Mouse (Mus musculus): Measurements from ENCODE around the gene Pced1a.

The Pced1a gene

GRCm38 (mm10) chr2:130436769-130437168 lies 12.3 kb upstream of the Pced1a start:
- no peak for DNase-seq (ENCODE audit: low spot score in 2 of 2)

- DNase-seq (ENCODE audit: low spot score in 2 of 2) = no peak
These were observed 8.7 kb upstream of the Pced1a start for GRCm38 (mm10) chr2:130433152-130433551.

- no peak for DNase-seq (ENCODE audit: low spot score in 2 of 2)
These were observed 7.7 kb upstream of the Pced1a start for GRCm38 (mm10) chr2:130432157-130432556.

GRCm38 (mm10) chr2:130430484-130430883 lies 6.0 kb upstream of the Pced1a start:
- DNase-seq (ENCODE audit: low spot score in 2 of 2) = no peak

GRCm38 (mm10) chr2:130429851-130430250 lies 5.3 kb upstream of the Pced1a start:
- no peak for DNase-seq (ENCODE audit: low spot score in 2 of 2)

GRCm38 (mm10) chr2:130425112-130425511 lies 611 bp upstream of the Pced1a start:
- no peak for DNase-seq (ENCODE audit: low spot score in 2 of 2)

- DNase-seq (ENCODE audit: low spot score in 2 of 2) = peak; percentile 53 to 92
These were observed 940 bp downstream of the Pced1a start for GRCm38 (mm10) chr2:130423397-130424125.

- DNase-seq (ENCODE audit: low spot score in 2 of 2) = no peak
These were observed 2.5 kb downstream of the Pced1a start for GRCm38 (mm10) chr2:130421781-130422620.

GRCm38 (mm10) chr2:130414094-130414856 lies 10.2 kb downstream of the Pced1a start:
- no peak for DNase-seq (ENCODE audit: low spot score in 2 of 2)

GRCm38 (mm10) chr2:130412775-130413174 lies 11.7 kb downstream of the Pced1a start:
- DNase-seq (ENCODE audit: low spot score in 2 of 2) = no peak

- DNase-seq (ENCODE audit: low spot score in 2 of 2) = peak; percentile 73 to 75
These were observed 12.7 kb downstream of the Pced1a start for GRCm38 (mm10) chr2:130411558-130412495.

- no peak for DNase-seq (ENCODE audit: low spot score in 2 of 2)
These were observed 16.3 kb downstream of the Pced1a start for GRCm38 (mm10) chr2:130408194-130408593.

GRCm38 (mm10) chr2:130406178-130406577 lies 18.3 kb downstream of the Pced1a start, which contains the start of gene Tmem239:
Gene Tmem239, plus strand, starts transcription at chr2:130406478.
- no peak for DNase-seq (ENCODE audit: low spot score in 2 of 2)

GRCm38 (mm10) chr2:130404939-130405338 lies 19.6 kb downstream of the Pced1a start, which contains the start of the genes Gm28372 and 1700020A23Rik:
Gene Gm28372, plus strand, starts transcription at chr2:130405239.
Gene 1700020A23Rik, plus strand, starts transcription at chr2:130405259.
- no peak for DNase-seq (ENCODE audit: low spot score in 2 of 2)

GRCm38 (mm10) chr2:130401891-130402290 lies 22.6 kb downstream of the Pced1a start:
- no peak for DNase-seq (ENCODE audit: low spot score in 2 of 2)

GRCm38 (mm10) chr2:130400046-130400445 lies 24.5 kb downstream of the Pced1a start:
- DNase-seq (ENCODE audit: low spot score in 2 of 2) = no peak

- peak in 1 of 2 experiments; percentile 47 for DNase-seq (ENCODE audit: low spot score in 2 of 2)
These were observed 26.4 kb downstream of the Pced1a start for GRCm38 (mm10) chr2:130398091-130398490.

GRCm38 (mm10) chr2:130397186-130397985 lies 27.1 kb downstream of the Pced1a start, which contains the start of gene Cpxm1:
Gene Cpxm1, minus strand, starts transcription at chr2:130397574.
- DNase-seq (ENCODE audit: low spot score in 2 of 2) = no peak

GRCm38 (mm10) chr2:130395696-130396095 lies 28.8 kb downstream of the Pced1a start:
- DNase-seq (ENCODE audit: low spot score in 2 of 2) = no peak

- no peak for DNase-seq (ENCODE audit: low spot score in 2 of 2)
These were observed 31.7 kb downstream of the Pced1a start for GRCm38 (mm10) chr2:130392836-130393235.
